Mouse (Mus musculus) pancreas, adult 10 weeks (tissue): Measurements from ENCODE around the gene Rbm19. TPM values are rescaled to one million over a fixed set of nuclear protein-coding genes. Genes with fewer than 3 reads are reported as not detected.

Source experiments
- polyA plus RNA-seq: library from polyadenylated mRNA; stranded (reverse); fragments of 350-450 nt; fragmentation: Illumina TruSeq; extraction: RNeasy Lipid Tissue Mini Kit (QIAGEN cat#74804); gene quantifications from one replicate; pipeline ENCODE4 v1.2.3, GENCODE M21; 2015; ENCODE audit warnings: low read depth, low replicate concordance; ENCODE audit not compliant: insufficient read depth

The Rbm19 gene
- 10.9 TPM for polyA plus RNA-seq

DNA sequence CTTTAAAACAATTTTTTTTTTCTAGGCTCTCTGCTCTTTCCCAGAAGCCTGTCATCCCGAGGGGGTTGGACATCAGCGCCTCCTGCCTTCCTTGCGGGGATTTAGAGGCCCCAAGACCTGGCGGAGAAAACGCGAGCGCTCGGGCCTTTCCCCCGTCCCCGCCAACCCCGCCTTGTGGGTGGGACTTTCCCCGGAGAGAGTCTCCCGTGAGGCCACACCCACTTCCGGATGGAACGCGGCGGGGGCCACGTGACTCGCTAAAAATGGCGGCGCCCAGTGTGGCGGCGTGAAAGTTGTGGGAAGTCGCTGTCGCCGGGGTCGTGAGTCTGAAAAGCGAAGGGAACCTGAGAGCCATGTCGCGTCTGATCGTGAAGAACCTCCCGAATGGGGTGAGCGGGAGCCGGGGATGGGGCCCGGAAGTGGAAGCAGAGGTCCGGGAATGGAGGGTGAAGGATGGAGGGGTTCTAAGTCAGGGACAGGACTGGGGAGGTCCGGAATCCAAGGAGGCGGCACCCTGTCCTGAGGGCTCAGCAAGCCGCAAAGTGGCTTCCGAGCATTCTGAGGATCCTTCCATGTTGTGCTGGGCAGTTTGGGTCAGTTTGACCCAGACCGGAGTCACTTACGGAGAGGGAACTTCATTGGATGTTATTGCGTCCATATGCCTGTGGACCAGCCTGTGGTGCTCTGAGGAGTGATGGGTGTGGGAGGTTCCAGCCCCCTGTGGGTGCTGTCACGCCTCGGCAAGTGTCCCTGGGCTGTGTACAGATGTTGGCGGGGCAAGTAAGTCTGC, at the start of gene Rbm19:
Gene Rbm19, plus strand, starts transcription at position 205 of the 790 bp plus-strand sequence.

